Mouse (Mus musculus): ENCODE measurements around the gene Pip5k1b. TPM values are rescaled to one million over a fixed set of nuclear protein-coding genes. Genes with fewer than 3 reads are reported as not detected.

The Pip5k1b gene
- 6.8 and 7.0 TPM in 2 replicates for polyA plus RNA-seq (2015; fragmentation: Nextera tagmentation; extraction: Ambion mirVana)

DNA sequence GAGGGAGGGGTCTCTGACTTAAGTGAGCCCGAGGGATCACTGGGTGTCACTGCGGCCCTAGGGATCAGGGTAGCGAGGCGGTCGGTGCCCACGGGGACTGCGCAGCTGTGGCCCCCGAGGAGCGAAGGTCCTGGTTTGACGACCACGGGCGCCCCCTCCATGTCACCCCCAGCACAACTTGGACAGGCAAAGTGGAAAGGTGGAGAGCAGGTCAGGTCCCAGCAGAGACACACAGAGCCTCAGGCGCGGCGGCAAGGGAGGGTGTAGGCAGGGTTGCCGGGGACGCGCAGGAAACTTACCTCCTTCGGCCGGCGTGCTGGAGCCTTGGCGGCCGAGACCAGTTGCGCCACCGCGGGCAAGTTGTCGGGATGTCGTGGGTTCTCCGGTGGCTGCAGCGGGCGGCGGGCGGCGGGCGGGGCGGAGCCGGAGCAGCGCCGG is at the start of gene Pip5k1b:
Pip5k1b (minus strand) TSS at position 407 of the 438 bp plus-strand sequence.
- ATAC-seq (ENCODE audit: extremely low read depth, insufficient number of reproducible peaks, low FRiP score, low TSS enrichment) = peak; percentile 24
- peak within 1 kb of the TSS; percentile 93 for H3K9ac ChIP-seq
- H3K27me3 ChIP-seq (replicated peaks) = no peaks in the 10 kb centered on the region
- WGBS = 0% methylated on average over 29 of the region's 39 CpGs
- H3K4me2 ChIP-seq = peak within 1 kb of the TSS; percentile 94
- no peaks in the 10 kb centered on the region for H3K9me3 ChIP-seq
- H3K36me3 ChIP-seq = no peaks in the 10 kb centered on the region
- H3K4me1 ChIP-seq = peaks cover 54% of the 10 kb centered on the region
- H3K4me3 ChIP-seq = peak within 1 kb of the TSS; percentile 88
- peak within 1 kb of the TSS; percentile 86 for H3K27ac ChIP-seq (replicated peaks)

- Histone ChIP-seq H3K9ac (no peak overlapping the region), H3K4me2 (no peak overlapping the region), H3K4me3 (no peak overlapping the region), H3K9me3 (no peaks in the 10 kb centered on the region), H3K27me3 (replicated peaks) (no peaks in the 10 kb centered on the region), H3K36me3 (no peaks in the 10 kb centered on the region), H3K27ac (replicated peaks) (no peak overlapping the region), H3K4me1 (no peaks in the 10 kb centered on the region)
- no peak for ATAC-seq (ENCODE audit: extremely low read depth, insufficient number of reproducible peaks, low FRiP score, low TSS enrichment)
- 71% methylated on average over 4 of the region's 4 CpGs for WGBS
Observed at GRCm38 (mm10) chr19:24604105-24604504, 48.4 kb upstream of the Pip5k1b start.

DNA sequence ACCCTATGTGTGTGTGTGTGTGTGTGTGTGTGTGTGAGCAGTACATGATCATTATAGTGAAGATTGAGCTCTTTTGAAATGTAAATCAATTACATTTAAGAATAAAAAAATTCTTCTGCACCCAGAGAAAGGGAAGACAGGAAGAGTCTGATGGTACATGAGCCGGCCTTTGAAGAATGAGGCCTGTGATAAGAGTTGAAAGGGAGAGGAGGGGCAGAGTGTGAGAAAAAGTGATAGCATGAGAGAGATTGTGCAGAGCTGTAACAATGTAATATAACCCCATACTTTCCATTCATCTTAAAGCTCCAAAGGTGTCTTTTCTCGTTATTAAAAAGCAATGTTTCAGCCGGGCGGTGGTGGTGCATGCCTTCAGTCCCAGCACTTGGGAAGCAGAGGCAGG is 47.8 kb upstream of the Pip5k1b start:
- Histone ChIP-seq H3K9ac (no peak overlapping the region), H3K4me1 (no peaks in the 10 kb centered on the region), H3K4me2 (no peak overlapping the region), H3K27ac (replicated peaks) (no peak overlapping the region), H3K9me3 (no peaks in the 10 kb centered on the region), H3K27me3 (replicated peaks) (no peaks in the 10 kb centered on the region), H3K4me3 (no peak overlapping the region), H3K36me3 (no peaks in the 10 kb centered on the region)
- no peak for ATAC-seq (ENCODE audit: extremely low read depth, insufficient number of reproducible peaks, low FRiP score, low TSS enrichment)
- WGBS = 63% methylated on average over 4 of the region's 4 CpGs

DNA sequence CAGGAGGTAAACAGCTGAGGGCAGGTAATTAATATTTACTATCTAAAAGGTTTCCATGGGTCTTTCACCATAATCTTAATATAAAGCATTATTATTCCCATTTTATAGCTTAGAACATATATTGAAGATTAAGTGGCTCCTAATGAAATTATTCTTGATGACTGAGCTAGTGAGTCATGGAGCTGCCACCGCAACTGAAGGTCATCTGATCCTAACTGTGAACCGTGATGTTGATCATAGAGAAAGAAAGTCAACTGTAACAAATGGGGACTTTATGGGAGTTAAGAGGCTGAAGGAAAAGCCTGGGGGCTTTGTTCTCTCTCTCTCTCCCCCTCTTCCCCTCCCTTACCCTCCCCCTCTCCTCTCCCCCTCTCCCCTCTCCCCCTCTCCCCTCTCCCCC is 31.1 kb upstream of the Pip5k1b start:
- Histone ChIP-seq H3K36me3 (no peaks in the 10 kb centered on the region), H3K27me3 (replicated peaks) (no peaks in the 10 kb centered on the region), H3K9ac (no peak overlapping the region), H3K4me1 (no peaks in the 10 kb centered on the region), H3K4me3 (no peak overlapping the region), H3K9me3 (no peaks in the 10 kb centered on the region), H3K27ac (replicated peaks) (no peak overlapping the region), H3K4me2 (no peak overlapping the region)
- ATAC-seq (ENCODE audit: extremely low read depth, insufficient number of reproducible peaks, low FRiP score, low TSS enrichment) = no peak
- 47% methylated on average over 2 of the region's 2 CpGs for WGBS

DNA sequence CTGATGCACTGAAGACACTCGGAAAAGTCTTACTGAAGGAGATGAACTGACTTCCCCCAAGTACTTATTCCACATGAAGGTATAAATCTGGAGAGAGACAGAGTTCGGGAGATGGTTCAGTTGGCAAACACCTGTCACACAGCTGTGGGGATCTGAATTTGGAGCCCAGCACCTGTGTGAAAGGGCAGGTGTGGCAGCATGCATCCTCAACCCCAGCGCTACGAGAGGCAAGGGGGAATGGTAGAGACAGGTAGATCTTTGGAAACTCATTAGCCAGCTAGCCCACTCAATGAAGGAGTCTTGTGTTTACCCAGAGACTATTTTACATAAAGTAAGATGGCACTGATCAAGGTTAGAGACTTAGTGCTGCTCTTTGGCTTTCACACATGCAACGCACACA is 29.5 kb upstream of the Pip5k1b start:
- Histone ChIP-seq H3K9me3 (no peaks in the 10 kb centered on the region), H3K4me2 (no peak overlapping the region), H3K4me3 (no peak overlapping the region), H3K4me1 (no peaks in the 10 kb centered on the region), H3K27me3 (replicated peaks) (no peaks in the 10 kb centered on the region), H3K27ac (replicated peaks) (no peak overlapping the region), H3K9ac (no peak overlapping the region), H3K36me3 (no peaks in the 10 kb centered on the region)
- WGBS = 85% methylated on average over 5 of the region's 5 CpGs
- no peak for ATAC-seq (ENCODE audit: extremely low read depth, insufficient number of reproducible peaks, low FRiP score, low TSS enrichment)

GRCm38 (mm10) chr19:24583956-24584355 is 28.3 kb upstream of the Pip5k1b start:
- Histone ChIP-seq H3K9me3 (no peaks in the 10 kb centered on the region), H3K4me3 (no peak overlapping the region), H3K4me2 (no peak overlapping the region), H3K4me1 (no peaks in the 10 kb centered on the region), H3K27ac (replicated peaks) (no peak overlapping the region), H3K9ac (no peak overlapping the region), H3K36me3 (no peaks in the 10 kb centered on the region), H3K27me3 (replicated peaks) (no peaks in the 10 kb centered on the region)
- 77% methylated on average over 8 of the region's 8 CpGs for WGBS
- ATAC-seq (ENCODE audit: extremely low read depth, insufficient number of reproducible peaks, low FRiP score, low TSS enrichment) = no peak

DNA sequence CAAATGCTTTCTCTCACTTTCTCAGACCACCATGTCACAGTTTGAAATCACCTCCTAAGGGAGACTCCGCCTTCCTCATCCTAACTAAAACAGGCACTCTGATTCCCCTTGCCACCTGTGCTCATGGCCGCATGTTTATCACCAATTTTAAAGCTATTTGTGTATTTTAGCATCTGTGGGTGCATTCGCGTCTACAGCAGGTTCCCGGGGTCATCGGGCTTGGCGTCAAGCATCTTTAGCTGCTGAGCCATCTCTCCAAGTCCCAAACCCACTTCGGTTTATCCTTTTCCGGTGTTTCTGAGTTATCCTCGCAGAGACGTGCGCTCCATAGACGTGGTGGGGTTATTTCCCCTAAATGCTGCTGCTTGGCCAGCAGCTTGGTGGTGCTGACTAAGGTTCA is 20.5 kb upstream of the Pip5k1b start:
- Histone ChIP-seq H3K27ac (replicated peaks) (no peak overlapping the region), H3K36me3 (no peaks in the 10 kb centered on the region), H3K4me1 (peaks cover 16% of the 10 kb centered on the region), H3K4me2 (no peak overlapping the region), H3K9me3 (no peaks in the 10 kb centered on the region), H3K4me3 (no peak overlapping the region), H3K27me3 (replicated peaks) (no peaks in the 10 kb centered on the region), H3K9ac (no peak overlapping the region)
- no peak for ATAC-seq (ENCODE audit: extremely low read depth, insufficient number of reproducible peaks, low FRiP score, low TSS enrichment)
- WGBS = 87% methylated on average over 13 of the region's 13 CpGs

DNA sequence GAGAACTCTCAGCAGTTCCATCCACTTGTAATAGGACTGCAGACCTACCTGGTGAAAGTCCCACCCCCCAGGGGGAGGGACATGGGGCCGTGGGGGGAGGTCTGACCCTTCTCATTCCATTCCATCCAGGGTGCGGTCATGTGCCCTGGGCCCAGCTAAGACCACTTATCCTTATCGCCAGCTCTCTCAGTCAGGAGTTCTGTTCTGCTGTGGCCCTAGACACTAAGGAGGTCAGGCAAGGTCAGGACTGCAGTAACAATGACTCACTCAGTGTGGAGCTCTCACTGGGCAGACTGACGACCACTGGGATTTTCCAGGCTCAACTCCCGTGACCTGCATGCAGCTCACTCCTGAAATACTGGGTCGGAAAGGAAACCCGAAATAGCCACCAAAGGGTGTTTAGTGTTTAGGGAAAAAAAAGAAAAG is 16.1 kb upstream of the Pip5k1b start:
- Histone ChIP-seq H3K4me1 (peaks cover 20% of the 10 kb centered on the region), H3K4me3 (no peak overlapping the region), H3K36me3 (no peaks in the 10 kb centered on the region), H3K27ac (replicated peaks) (peak overlapping the region; percentile 60), H3K27me3 (replicated peaks) (no peaks in the 10 kb centered on the region), H3K4me2 (0 out of 2 replicates have a peak overlapping the region, but pooled peaks have one; percentile 5), H3K9ac (no peak overlapping the region), H3K9me3 (no peaks in the 10 kb centered on the region)
- ATAC-seq (ENCODE audit: extremely low read depth, insufficient number of reproducible peaks, low FRiP score, low TSS enrichment) = peak; percentile 87; the same call in 1 of the 2 replicates
- 19% methylated on average over 7 of the region's 7 CpGs for WGBS

DNA sequence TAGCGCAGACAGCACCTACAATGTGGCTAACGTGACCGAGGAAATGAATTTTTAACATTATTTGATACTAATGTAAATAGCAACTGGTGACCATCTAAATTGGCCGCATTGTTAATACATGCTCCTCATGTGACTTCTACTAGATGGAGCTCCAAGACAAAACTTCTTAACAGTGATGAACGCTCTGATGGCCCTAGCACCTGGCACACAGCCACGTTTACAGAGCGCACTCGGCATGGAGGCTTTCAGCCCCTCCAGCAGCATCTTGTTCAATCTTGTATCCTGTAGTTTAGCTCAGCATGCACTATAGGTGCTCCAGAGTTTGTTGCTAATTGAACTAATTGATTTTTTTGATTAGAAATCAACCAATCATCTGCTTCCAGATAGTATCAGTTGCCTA is 15.3 kb upstream of the Pip5k1b start:
- Histone ChIP-seq H3K36me3 (no peaks in the 10 kb centered on the region), H3K27me3 (replicated peaks) (no peaks in the 10 kb centered on the region), H3K4me2 (no peak overlapping the region), H3K4me1 (peaks cover 20% of the 10 kb centered on the region), H3K9ac (no peak overlapping the region), H3K27ac (replicated peaks) (peak overlapping the region; percentile 60; the same call in 1 of the 2 replicates), H3K9me3 (no peaks in the 10 kb centered on the region), H3K4me3 (no peak overlapping the region)
- 74% methylated on average over 8 of the region's 8 CpGs for WGBS
- ATAC-seq (ENCODE audit: extremely low read depth, insufficient number of reproducible peaks, low FRiP score, low TSS enrichment) = no peak

GRCm38 (mm10) chr19:24557456-24557855 is 1.8 kb upstream of the Pip5k1b start:
- Histone ChIP-seq H3K4me3 (peak overlapping the region; percentile 88), H3K9me3 (no peaks in the 10 kb centered on the region), H3K27ac (replicated peaks) (peak overlapping the region; percentile 60), H3K27me3 (replicated peaks) (no peaks in the 10 kb centered on the region), H3K4me1 (peaks cover 48% of the 10 kb centered on the region), H3K4me2 (peak overlapping the region; percentile 94), H3K9ac (peak overlapping the region; percentile 93), H3K36me3 (no peaks in the 10 kb centered on the region)
- 4% methylated on average over 11 of the region's 11 CpGs for WGBS
- ATAC-seq (ENCODE audit: extremely low read depth, insufficient number of reproducible peaks, low FRiP score, low TSS enrichment) = no peak

GRCm38 (mm10) chr19:24556585-24556966 is 904 bp upstream of the Pip5k1b start:
- 1% methylated on average over 12 of the region's 12 CpGs for WGBS

GRCm38 (mm10) chr19:24555904-24556584 is 372 bp upstream of the Pip5k1b start:
- Histone ChIP-seq H3K4me2 (peak overlapping the region; percentile 94), H3K4me3 (peak overlapping the region; percentile 88), H3K27ac (replicated peaks) (peak overlapping the region; percentile 86), H3K9ac (peak overlapping the region; percentile 93), H3K9me3 (no peaks in the 10 kb centered on the region), H3K27me3 (replicated peaks) (no peaks in the 10 kb centered on the region), H3K36me3 (no peaks in the 10 kb centered on the region), H3K4me1 (peaks cover 50% of the 10 kb centered on the region)
- WGBS = under 1% methylated on average over 36 of the region's 74 CpGs
- ATAC-seq (ENCODE audit: extremely low read depth, insufficient number of reproducible peaks, low FRiP score, low TSS enrichment) = peak; percentile 79

More at GRCm38 (mm10) chr19:24556585-24556966, 904 bp upstream of the Pip5k1b start:
- Histone ChIP-seq H3K9ac (peak overlapping the region; percentile 93), H3K4me1 (peaks cover 49% of the 10 kb centered on the region), H3K36me3 (no peaks in the 10 kb centered on the region), H3K9me3 (no peaks in the 10 kb centered on the region), H3K27ac (replicated peaks) (peak overlapping the region; percentile 86), H3K4me3 (peak overlapping the region; percentile 88), H3K27me3 (replicated peaks) (no peaks in the 10 kb centered on the region), H3K4me2 (peak overlapping the region; percentile 94)
- ATAC-seq (ENCODE audit: extremely low read depth, insufficient number of reproducible peaks, low FRiP score, low TSS enrichment) = no peak
